Mouse (Mus musculus): ENCODE data around the gene Pptc7.

GRCm38 (mm10) chr5:122285767-122286150, 1.6 kb downstream of the Pptc7 start:
- TF ChIP-seq ZNF384 (IDR thresholded peaks at IDR 0.05; ENCODE audit: low read depth, low read length) (no peak), ZC3H11A (IDR thresholded peaks at IDR 0.05; ENCODE audit: borderline replicate concordance, low read depth, low read length) (no peak), MAFK (IDR thresholded peaks at IDR 0.05; ENCODE audit: insufficient read depth, low read depth, low read length) (no peak), CHD2 (IDR thresholded peaks at IDR 0.05; ENCODE audit: low read depth, low read length) (no peak), HCFC1 (IDR thresholded peaks at IDR 0.05; ENCODE audit: borderline replicate concordance, insufficient read depth, low read length) (no peak)
